Mouse (Mus musculus) erythroblast, embryonic 14.5 days (primary cell): Measurements from ENCODE around the gene Casp12. TPM values are rescaled to one million over a fixed set of nuclear protein-coding genes. Genes with fewer than 3 reads are reported as not detected.

ENCODE experiments used
- H3K27me3 ChIP-seq: 2 replicates; pipeline ENCODE4 v1.6.1; 2012; ENCODE audit warnings: inconsistent platforms; ENCODE audit not compliant: control insufficient read depth
- H3K36me3 ChIP-seq: 2 replicates; pipeline ENCODE4 v1.6.1; 2012; ENCODE audit warnings: mild to moderate bottlenecking, inconsistent platforms; ENCODE audit not compliant: control insufficient read depth
- H3K4me1 ChIP-seq: 2 replicates; pipeline ENCODE4 v1.6.1; 2012; ENCODE audit warnings: inconsistent platforms; ENCODE audit not compliant: control insufficient read depth
- H3K4me3 ChIP-seq: replicated peaks from 2 replicates; pipeline ENCODE3; 2012; ENCODE audit warnings: moderate library complexity, mild to moderate bottlenecking, inconsistent platforms
- H3K9me3 ChIP-seq: 2 replicates; pipeline ENCODE4 v1.6.1; 2012; ENCODE audit warnings: low read length, inconsistent platforms, mixed read lengths; ENCODE audit not compliant: control insufficient read depth
- GATA1 ChIP-seq: IDR thresholded peaks from 2 replicates; pipeline ENCODE4 v1.6.1; 2012; ENCODE audit warnings: low read length, inconsistent platforms, mixed read lengths
- TAL1 ChIP-seq: IDR thresholded peaks from 3 replicates; pipeline ENCODE4 v1.6.1; 2012; ENCODE audit warnings: low read length, inconsistent platforms, mixed read lengths
- polyA plus RNA-seq: library from polyadenylated mRNA; stranded (reverse); fragments of >175 nt; gene quantifications from 2 replicates; pipeline ENCODE4 v1.2.3, GENCODE M21; 2012

Gene Casp12
- not detected in 2 replicates for polyA plus RNA-seq

GRCm38 (mm10) chr9:5345291-5345898 lies at the start of gene Casp12:
Gene Casp12 (plus strand): TSS chr9:5345430.
- H3K36me3 ChIP-seq: no peaks in the 10 kb centered on the region
- no peak within 1 kb of the TSS for H3K4me3 ChIP-seq
- H3K27me3 ChIP-seq: no peaks in the 10 kb centered on the region
- H3K9me3 ChIP-seq: no peaks in the 10 kb centered on the region
- H3K4me1 ChIP-seq: no peaks in the 10 kb centered on the region
- TF ChIP-seq GATA1 (no peak), TAL1 (no peak)

GRCm38 (mm10) chr9:5296354-5297237 lies 48.6 kb upstream of the Casp12 start:
- no peak for TF ChIP-seq GATA1
- Histone ChIP-seq H3K27me3 (no peaks in the 10 kb centered on the region), H3K4me3 (no peak overlapping the region), H3K36me3 (no peaks in the 10 kb centered on the region), H3K4me1 (no peaks in the 10 kb centered on the region), H3K9me3 (no peaks in the 10 kb centered on the region)

GRCm38 (mm10) chr9:5298329-5299131 lies 46.7 kb upstream of the Casp12 start, which contains the start of gene Casp1:
Gene Casp1 (plus strand): TSS chr9:5298517.
- Histone ChIP-seq H3K4me3 (no peak within 1 kb of the TSS), H3K27me3 (no peaks in the 10 kb centered on the region), H3K36me3 (no peaks in the 10 kb centered on the region), H3K9me3 (no peaks in the 10 kb centered on the region), H3K4me1 (no peaks in the 10 kb centered on the region)
- TF ChIP-seq TAL1: no peak
- no peak for TF ChIP-seq GATA1

GRCm38 (mm10) chr9:5299132-5299381 lies 46.2 kb upstream of the Casp12 start:
- Histone ChIP-seq H3K27me3 (no peaks in the 10 kb centered on the region), H3K9me3 (no peaks in the 10 kb centered on the region), H3K4me1 (no peaks in the 10 kb centered on the region), H3K36me3 (no peaks in the 10 kb centered on the region), H3K4me3 (no peak overlapping the region)
- TF ChIP-seq TAL1 (no peak), GATA1 (no peak)

GRCm38 (mm10) chr9:5308561-5308960 lies 36.7 kb upstream of the Casp12 start, which contains the start of gene Casp4:
Gene Casp4 (plus strand): TSS chr9:5308828.
- TF ChIP-seq GATA1 (no peak), TAL1 (no peak)
- Histone ChIP-seq H3K4me1 (no peaks in the 10 kb centered on the region), H3K9me3 (no peaks in the 10 kb centered on the region), H3K27me3 (no peaks in the 10 kb centered on the region), H3K4me3 (no peak within 1 kb of the TSS), H3K36me3 (no peaks in the 10 kb centered on the region)

DNA sequence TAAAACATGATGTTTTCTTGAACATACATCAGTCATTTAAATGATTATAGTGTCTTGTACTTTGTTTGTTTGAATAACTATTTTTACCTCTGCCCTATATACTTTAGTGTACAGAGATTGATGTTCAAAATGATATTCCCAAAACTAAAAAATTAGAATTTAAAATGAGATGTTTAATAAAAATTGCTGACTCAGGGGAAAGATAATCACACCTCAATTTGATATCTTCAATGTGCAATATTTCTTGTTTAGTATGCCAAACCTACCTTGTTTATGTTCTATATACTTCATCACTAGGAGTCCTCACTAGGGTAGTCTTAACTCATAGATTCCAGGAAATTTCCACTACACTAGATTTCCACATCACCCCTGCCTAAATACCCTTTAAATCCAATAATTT lies 35.1 kb upstream of the Casp12 start:
- no peaks in the 10 kb centered on the region for H3K9me3 ChIP-seq
- H3K4me3 ChIP-seq: no peak overlapping the region
- H3K4me1 ChIP-seq: no peaks in the 10 kb centered on the region
- no peaks in the 10 kb centered on the region for H3K36me3 ChIP-seq
- H3K27me3 ChIP-seq: no peaks in the 10 kb centered on the region
- no peak for TF ChIP-seq GATA1
- TF ChIP-seq TAL1: no peak

- Histone ChIP-seq H3K4me1 (no peaks in the 10 kb centered on the region), H3K9me3 (no peaks in the 10 kb centered on the region), H3K27me3 (no peaks in the 10 kb centered on the region), H3K36me3 (no peaks in the 10 kb centered on the region), H3K4me3 (no peak overlapping the region)
- TF ChIP-seq TAL1 (no peak), GATA1 (no peak)
Observed at GRCm38 (mm10) chr9:5311435-5311834, 33.8 kb upstream of the Casp12 start.

DNA sequence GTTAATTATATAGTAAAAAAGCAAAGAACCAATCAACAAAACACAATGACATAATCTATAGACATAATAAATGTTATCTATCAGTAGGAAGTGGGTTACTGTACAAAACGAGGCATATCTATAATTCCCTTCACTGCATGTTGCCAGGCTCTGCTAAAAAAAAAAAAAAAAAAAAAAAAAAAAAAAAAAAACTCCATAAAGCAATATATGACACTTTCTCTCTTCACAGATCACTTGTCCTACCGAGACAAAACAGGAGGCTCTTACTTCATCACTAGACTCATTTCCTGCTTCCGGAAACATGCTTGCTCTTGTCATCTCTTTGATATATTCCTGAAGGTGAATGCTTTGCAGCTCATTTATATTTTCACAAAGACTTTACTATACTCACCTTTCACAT lies 17.0 kb upstream of the Casp12 start:
- H3K4me1 ChIP-seq: no peaks in the 10 kb centered on the region
- no peak overlapping the region for H3K4me3 ChIP-seq
- H3K9me3 ChIP-seq: no peaks in the 10 kb centered on the region
- no peaks in the 10 kb centered on the region for H3K36me3 ChIP-seq
- no peaks in the 10 kb centered on the region for H3K27me3 ChIP-seq
- TF ChIP-seq GATA1: no peak
- no peak for TF ChIP-seq TAL1

- Histone ChIP-seq H3K4me1 (no peaks in the 10 kb centered on the region), H3K9me3 (no peaks in the 10 kb centered on the region), H3K4me3 (no peak overlapping the region), H3K27me3 (no peaks in the 10 kb centered on the region), H3K36me3 (no peaks in the 10 kb centered on the region)
- TF ChIP-seq GATA1 (no peak), TAL1 (no peak)
Observed at GRCm38 (mm10) chr9:5332441-5332840, 12.8 kb upstream of the Casp12 start.
